Mouse (Mus musculus) myocyte (in vitro differentiated cells): ENCODE measurements around the gene Spock1. TPM values are rescaled to one million over a fixed set of nuclear protein-coding genes. Genes with fewer than 3 reads are reported as not detected.

Experiments
- H3K27me3 ChIP-seq: one replicate; pipeline ENCODE4 v1.6.1; 2011; ENCODE audit not compliant: control insufficient read depth, insufficient read depth, insufficient read length
- H3K36me3 ChIP-seq: one replicate; pipeline ENCODE4 v1.6.1; 2011; ENCODE audit not compliant: control insufficient read depth, insufficient read depth
- H3K4me2 ChIP-seq: one replicate; pipeline ENCODE4 v1.6.1; 2011; ENCODE audit warnings: low read depth, control low read depth
- H3K4me3 ChIP-seq: one replicate; pipeline ENCODE4 v1.5.1; 2011; ENCODE audit warnings: mild to moderate bottlenecking, control low read depth, moderate library complexity
- H3K79me2 ChIP-seq: one replicate; pipeline ENCODE4 v1.6.1; 2011; ENCODE audit not compliant: control insufficient read depth, insufficient read depth
- H3ac ChIP-seq: one replicate; pipeline ENCODE4 v1.6.1; 2011; ENCODE audit not compliant: control insufficient read depth, insufficient read length
- CEBPB ChIP-seq: IDR thresholded peaks from 2 replicates; pipeline ENCODE4 v1.6.1; 2011; ENCODE audit warnings: mild to moderate bottlenecking, moderate library complexity; ENCODE audit not compliant: poor library complexity, insufficient read depth, severe bottlenecking
- E2F4 ChIP-seq: IDR thresholded peaks from one replicate; pipeline ENCODE4 v1.6.1; 2011; ENCODE audit warnings: mild to moderate bottlenecking, control low read depth, moderate library complexity; ENCODE audit not compliant: insufficient read depth
- MAX ChIP-seq: IDR thresholded peaks from one replicate; pipeline ENCODE4 v1.6.1; 2011; ENCODE audit warnings: low read depth, mild to moderate bottlenecking, control low read depth
- MYOD1 ChIP-seq, 3 experiments: IDR thresholded peaks; one replicate each; pipeline ENCODE4 v1.6.1; 2011; ENCODE audit warnings: control low read depth in 2 of 3, low read depth in 2 of 3, mild to moderate bottlenecking in 2 of 3, moderate library complexity in 1 of 3; ENCODE audit not compliant: insufficient read length in 2 of 3, control insufficient read depth in 1 of 3
- MYOG ChIP-seq, 3 experiments: IDR thresholded peaks; one replicate each; pipeline ENCODE4 v1.6.1; 2011; ENCODE audit warnings: control low read depth in 2 of 3, low read depth in 2 of 3, mild to moderate bottlenecking in 2 of 3; ENCODE audit not compliant: insufficient read length in 2 of 3, control insufficient read depth in 1 of 3, insufficient read depth in 1 of 3
- POLR2A ChIP-seq: IDR thresholded peaks from one replicate; pipeline ENCODE4 v1.6.1; 2011; ENCODE audit warnings: low read depth, mild to moderate bottlenecking, control low read depth, moderate library complexity; ENCODE audit not compliant: insufficient read length
- POLR2AphosphoS2 ChIP-seq: IDR thresholded peaks from one replicate; pipeline ENCODE4 v1.6.1; 2011; ENCODE audit warnings: low read depth, control low read depth; ENCODE audit not compliant: insufficient read length
- REST ChIP-seq: IDR thresholded peaks from one replicate; pipeline ENCODE4 v1.6.1; 2011; ENCODE audit warnings: mild to moderate bottlenecking, control low read depth, moderate library complexity; ENCODE audit not compliant: insufficient read depth, insufficient read length
- SRF ChIP-seq: IDR thresholded peaks from one replicate; pipeline ENCODE4 v1.6.1; 2011; ENCODE audit warnings: low read depth; ENCODE audit not compliant: control insufficient read depth, insufficient read length
- TCF12 ChIP-seq: IDR thresholded peaks from one replicate; pipeline ENCODE4 v1.6.1; 2011; ENCODE audit warnings: mild to moderate bottlenecking, control low read depth; ENCODE audit not compliant: poor library complexity, insufficient read depth, severe bottlenecking
- TCF3 ChIP-seq: IDR thresholded peaks from one replicate; pipeline ENCODE4 v1.6.1; 2011; ENCODE audit warnings: low read depth, control low read depth; ENCODE audit not compliant: insufficient read length
- USF1 ChIP-seq: IDR thresholded peaks from one replicate; pipeline ENCODE4 v1.6.1; 2011; ENCODE audit warnings: low read depth, mild to moderate bottlenecking, control low read depth, moderate library complexity
- polyA plus RNA-seq: library from polyadenylated mRNA; unstranded; fragments of >200 nt; fragmentation: generic; extraction: Trizol; gene quantifications from one replicate; pipeline ENCODE4 v1.2.1, GENCODE M21; 2012; ENCODE audit warnings: missing spikeins

Spock1 gene
- polyA plus RNA-seq, 1 experiment, result 0.19 TPM

DNA sequence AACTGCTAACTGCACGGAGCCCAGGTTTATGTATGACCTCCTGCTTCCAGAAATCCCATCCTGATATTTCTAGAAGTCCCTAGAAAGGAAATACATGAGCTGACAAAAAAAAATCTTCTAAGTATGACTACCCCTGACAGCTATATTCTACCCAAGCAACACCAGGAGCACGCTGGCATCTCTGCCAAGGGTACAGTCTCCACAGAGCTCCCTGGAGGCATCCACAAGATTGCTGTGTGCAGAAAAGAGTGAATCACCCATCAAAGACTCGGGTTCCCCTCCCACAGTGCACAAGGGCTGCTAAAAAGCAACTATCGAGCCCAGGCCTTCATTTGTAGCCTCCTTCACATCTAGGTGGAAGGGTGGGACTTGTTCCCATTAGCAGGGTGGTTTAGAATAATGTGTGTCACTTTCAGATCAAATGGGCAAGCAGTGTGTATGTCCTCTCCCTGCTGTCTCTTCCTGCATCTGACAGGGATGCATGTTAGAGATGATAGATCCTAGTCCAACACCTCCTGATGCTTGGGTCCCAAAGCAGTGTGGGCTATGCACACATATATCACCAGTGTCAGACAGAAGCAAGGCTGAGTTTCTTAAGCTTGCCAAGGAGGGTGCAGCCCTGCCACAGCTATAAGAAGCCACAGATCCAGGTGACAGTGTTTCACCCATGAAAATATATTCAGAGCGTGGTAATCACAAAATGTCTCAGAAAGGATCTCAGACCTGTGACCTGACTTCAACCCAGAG is 70.3 kb downstream of the Spock1 start:
- H3K4me3 ChIP-seq, result no peak overlapping the region
- no peaks in the 10 kb centered on the region for H3K79me2 ChIP-seq
- no peak overlapping the region for H3ac ChIP-seq
- H3K4me2 ChIP-seq, result no peak overlapping the region
- H3K36me3 ChIP-seq, result no peaks in the 10 kb centered on the region
- H3K27me3 ChIP-seq, result no peaks in the 10 kb centered on the region
- TF ChIP-seq POLR2AphosphoS2 (no peak), TCF12 (no peak), MAX (no peak), SRF (no peak), E2F4 (no peak), TCF3 (no peak)

DNA sequence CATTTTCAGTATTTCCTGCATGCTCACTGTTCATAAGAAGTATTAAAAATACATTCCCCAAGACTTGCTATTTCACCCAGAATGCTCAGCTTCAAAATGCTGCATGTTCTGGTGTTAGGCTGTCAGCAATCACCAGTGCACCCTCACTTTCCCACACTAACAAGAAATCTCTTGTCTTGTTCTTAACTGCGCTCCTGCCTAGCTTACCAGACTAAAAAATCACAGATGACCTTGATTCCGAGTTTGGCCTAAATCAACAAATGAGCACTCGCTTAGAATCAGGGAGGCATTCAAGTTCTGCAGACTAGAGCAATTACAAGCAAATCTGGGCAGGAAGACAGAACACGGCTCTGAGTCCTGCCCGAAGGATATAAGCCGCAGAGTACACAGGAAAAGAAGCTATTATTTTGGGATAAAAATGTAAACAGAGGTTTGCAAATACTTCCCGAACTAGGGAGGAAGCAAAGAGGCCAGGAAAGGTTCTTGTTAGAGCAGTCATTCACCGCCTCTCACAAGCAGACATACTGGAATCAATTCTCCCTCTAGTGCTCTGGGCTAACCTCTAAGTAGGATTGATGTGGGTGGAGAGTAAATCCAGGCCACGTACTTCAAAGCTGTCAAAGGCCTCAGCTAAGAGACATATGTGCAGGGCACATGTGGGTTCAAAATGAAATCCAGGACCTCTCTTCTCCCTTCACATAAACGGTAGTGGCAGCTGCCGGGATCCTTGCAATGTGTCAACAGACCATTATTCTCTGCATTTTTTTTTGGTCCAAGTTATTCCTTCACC is 76.6 kb downstream of the Spock1 start:
- Histone ChIP-seq H3K27me3 (no peaks in the 10 kb centered on the region), H3K36me3 (no peaks in the 10 kb centered on the region), H3K4me2 (no peak overlapping the region), H3K79me2 (no peaks in the 10 kb centered on the region), H3K4me3 (no peak overlapping the region), H3ac (no peak overlapping the region)
- TF ChIP-seq SRF, result no peak

DNA sequence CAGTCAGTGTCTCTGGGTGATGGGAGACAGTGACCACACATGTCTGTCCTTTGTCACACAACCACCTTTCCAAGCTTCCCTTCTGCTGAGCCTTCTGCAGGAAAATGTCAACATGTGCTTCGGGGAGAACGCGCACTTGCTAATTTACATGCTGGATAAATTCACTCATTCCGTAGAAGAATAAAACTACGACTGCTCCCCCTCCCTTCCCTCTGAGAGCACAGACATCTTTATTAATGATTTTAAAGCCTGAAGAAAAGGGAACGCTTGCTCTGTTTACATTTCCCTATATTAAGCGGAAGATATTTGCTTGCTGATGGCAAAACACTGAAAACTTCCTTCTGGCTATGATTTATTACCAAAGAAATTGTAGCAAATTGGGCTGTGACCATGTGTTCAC is 77.2 kb downstream of the Spock1 start:
- Histone ChIP-seq H3K79me2 (no peaks in the 10 kb centered on the region), H3K4me3 (no peak overlapping the region), H3K36me3 (no peaks in the 10 kb centered on the region), H3K27me3 (no peaks in the 10 kb centered on the region), H3K4me2 (no peak overlapping the region), H3ac (no peak overlapping the region)
- no peak for TF ChIP-seq CEBPB
- TF ChIP-seq REST, result no peak
- TF ChIP-seq MYOD1 (IDR thresholded peaks at IDR 0.05; ENCODE audit: control insufficient read depth in 1 of 3, insufficient read length in 2 of 3, low read depth in 2 of 3), result no peak
- no peak for TF ChIP-seq POLR2AphosphoS2
- TF ChIP-seq E2F4, result no peak
- no peak for TF ChIP-seq SRF
- TF ChIP-seq USF1, result no peak
- TF ChIP-seq MAX, result no peak
- TF ChIP-seq POLR2A, result no peak
- TF ChIP-seq MYOG (IDR thresholded peaks at IDR 0.05; ENCODE audit: control insufficient read depth in 1 of 3, insufficient read depth in 1 of 3, insufficient read length in 2 of 3, low read depth in 2 of 3), result no peak
- no peak for TF ChIP-seq TCF12
- no peak for TF ChIP-seq TCF3

DNA sequence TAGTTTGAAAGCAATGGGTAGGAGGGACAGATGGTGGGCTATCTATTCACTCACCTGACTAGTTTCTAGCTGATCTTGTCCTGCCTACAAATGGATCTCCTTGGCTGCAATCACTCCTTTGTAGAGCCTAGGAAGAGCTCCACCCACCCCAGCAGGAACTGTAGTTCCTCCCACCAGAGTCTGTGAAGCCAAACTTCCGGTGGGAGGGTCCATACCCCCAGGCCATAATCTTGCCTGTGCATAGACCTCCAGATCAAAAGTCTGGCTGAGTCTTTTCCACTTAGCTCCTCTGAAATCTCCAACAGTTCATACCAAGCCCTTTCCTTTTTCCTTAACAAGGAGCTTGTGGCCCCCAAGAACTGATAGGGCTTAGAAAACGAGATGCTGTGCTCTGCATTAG is 78.0 kb downstream of the Spock1 start:
- H3K79me2 ChIP-seq, result no peaks in the 10 kb centered on the region
- no peak overlapping the region for H3K4me2 ChIP-seq
- H3ac ChIP-seq, result no peak overlapping the region
- no peak for TF ChIP-seq MAX
- TF ChIP-seq POLR2AphosphoS2, result no peak
- TF ChIP-seq CEBPB, result no peak
- TF ChIP-seq TCF12, result no peak
- TF ChIP-seq USF1, result no peak
- TF ChIP-seq E2F4, result no peak
- TF ChIP-seq POLR2A, result no peak
- TF ChIP-seq TCF3, result no peak
- TF ChIP-seq REST, result no peak
- TF ChIP-seq MYOD1 (IDR thresholded peaks at IDR 0.05; ENCODE audit: control insufficient read depth in 1 of 3, insufficient read length in 2 of 3, low read depth in 2 of 3), result no peak
- no peak overlapping the region for H3K4me3 ChIP-seq
- no peaks in the 10 kb centered on the region for H3K27me3 ChIP-seq
- H3K36me3 ChIP-seq, result no peaks in the 10 kb centered on the region

DNA sequence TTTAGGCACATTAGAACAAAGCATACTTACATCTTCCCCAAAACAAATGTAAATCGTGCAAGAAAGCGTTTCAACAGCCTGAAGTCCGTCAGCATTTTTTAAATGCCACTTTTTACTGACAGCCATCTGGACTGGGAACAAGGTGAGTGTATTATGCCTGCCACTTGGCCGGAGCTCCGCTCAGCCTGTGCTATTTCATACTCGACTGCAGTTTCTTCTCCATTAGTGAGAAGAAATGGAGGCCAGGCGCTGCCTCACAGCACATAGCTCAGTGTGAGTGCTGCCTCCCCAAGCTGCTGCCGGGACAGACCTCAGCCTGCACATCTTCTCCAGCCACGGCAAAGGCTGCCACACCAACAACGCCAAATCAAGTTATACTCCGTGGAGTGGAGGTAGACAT is 91.9 kb downstream of the Spock1 start:
- H3K4me3 ChIP-seq, result no peak overlapping the region
- no peak overlapping the region for H3ac ChIP-seq
- no peaks in the 10 kb centered on the region for H3K27me3 ChIP-seq
- TF ChIP-seq E2F4 (no peak), SRF (no peak), CEBPB (no peak), USF1 (no peak), TCF3 (no peak)
- H3K36me3 ChIP-seq, result no peaks in the 10 kb centered on the region
- H3K79me2 ChIP-seq, result no peaks in the 10 kb centered on the region
- H3K4me2 ChIP-seq, result no peak overlapping the region
